Mouse (Mus musculus): ENCODE measurements around the gene Xpo1. TPM values are rescaled to one million over a fixed set of nuclear protein-coding genes. Genes with fewer than 3 reads are reported as not detected.
"Not testable (repeated sequence)": the region's sequence is repeated elsewhere in the genome, so short reads cannot be mapped to it uniquely, and the experiment has no call there.

The Xpo1 gene
- polyA plus RNA-seq, 1 experiment from 2014 or later, result 58.4 TPM

- Histone ChIP-seq H3K79me2 (ENCODE audit: inconsistent target) (peaks cover 93% of the 10 kb centered on the region), H3K27ac (no peak overlapping the region), H3K36me3 (ENCODE audit: inconsistent target) (peaks cover 27% of the 10 kb centered on the region), H3K4me3 (ENCODE audit: inconsistent target) (no peak overlapping the region)
- 53% methylated on average over 3 of the region's 3 CpGs for WGBS (ENCODE audit: missing documents)
These were observed 5.6 kb downstream of the Xpo1 start for GRCm38 (mm10) chr11:23261490-23261889.

- Histone ChIP-seq H3K36me3 (ENCODE audit: inconsistent target) (peaks cover 29% of the 10 kb centered on the region), H3K4me3 (ENCODE audit: inconsistent target) (no peak overlapping the region), H3K79me2 (ENCODE audit: inconsistent target) (peaks cover 100% of the 10 kb centered on the region), H3K27ac (no peak overlapping the region)
These were observed 9.1 kb downstream of the Xpo1 start for GRCm38 (mm10) chr11:23264949-23265348.

- H3K36me3 ChIP-seq (ENCODE audit: inconsistent target), result peaks cover 57% of the 10 kb centered on the region
- H3K79me2 ChIP-seq (ENCODE audit: inconsistent target), result peaks cover 84% of the 10 kb centered on the region
- 88% methylated on average over 4 of the region's 4 CpGs for WGBS (ENCODE audit: missing documents)
- H3K27ac ChIP-seq, result no peak overlapping the region
- no peak overlapping the region for H3K4me3 ChIP-seq (ENCODE audit: inconsistent target)
These were observed 16.2 kb downstream of the Xpo1 start for GRCm38 (mm10) chr11:23271770-23272724.

- peaks cover 78% of the 10 kb centered on the region for H3K36me3 ChIP-seq (ENCODE audit: inconsistent target)
- peaks cover 47% of the 10 kb centered on the region for H3K79me2 ChIP-seq (ENCODE audit: inconsistent target)
- H3K4me3 ChIP-seq (ENCODE audit: inconsistent target), result no peak overlapping the region
- no peak overlapping the region for H3K27ac ChIP-seq
- WGBS (ENCODE audit: missing documents), result 94% methylated on average over 3 of the region's 3 CpGs
These were observed 19.9 kb downstream of the Xpo1 start for GRCm38 (mm10) chr11:23275780-23276179.

GRCm38 (mm10) chr11:23284469-23284868 lies 28.6 kb downstream of the Xpo1 start:
- 87% methylated on average over 4 of the region's 4 CpGs for WGBS (ENCODE audit: missing documents)
- no peak overlapping the region for H3K27ac ChIP-seq
- H3K36me3 ChIP-seq (ENCODE audit: inconsistent target), result peaks cover 90% of the 10 kb centered on the region
- no peaks in the 10 kb centered on the region for H3K79me2 ChIP-seq (ENCODE audit: inconsistent target)
- H3K4me3 ChIP-seq (ENCODE audit: inconsistent target), result no peak overlapping the region

- not testable (repeated sequence) for H3K4me3 ChIP-seq (ENCODE audit: inconsistent target); H3K27ac ChIP-seq; H3K79me2 ChIP-seq (ENCODE audit: inconsistent target)
- peaks cover 84% of the 10 kb centered on the region for H3K36me3 ChIP-seq (ENCODE audit: inconsistent target)
- 82% methylated on average over 4 of the region's 4 CpGs for WGBS (ENCODE audit: missing documents)
These were observed 33.0 kb downstream of the Xpo1 start for GRCm38 (mm10) chr11:23288866-23289265.

GRCm38 (mm10) chr11:23297379-23297778 lies 41.5 kb downstream of the Xpo1 start:
- H3K4me3 ChIP-seq (ENCODE audit: inconsistent target), result no peak overlapping the region
- peaks cover 44% of the 10 kb centered on the region for H3K36me3 ChIP-seq (ENCODE audit: inconsistent target)
- WGBS (ENCODE audit: missing documents), result 94% methylated on average over 2 of the region's 2 CpGs
- H3K79me2 ChIP-seq (ENCODE audit: inconsistent target), result no peaks in the 10 kb centered on the region
- H3K27ac ChIP-seq, result no peak overlapping the region

GRCm38 (mm10) chr11:23298301-23298700 lies 42.5 kb downstream of the Xpo1 start:
- Histone ChIP-seq H3K79me2 (ENCODE audit: inconsistent target) (no peaks in the 10 kb centered on the region), H3K27ac (no peak overlapping the region), H3K4me3 (ENCODE audit: inconsistent target) (no peak overlapping the region), H3K36me3 (ENCODE audit: inconsistent target) (peaks cover 35% of the 10 kb centered on the region)
- WGBS (ENCODE audit: missing documents), result 95% methylated on average over 2 of the region's 2 CpGs

- 83% methylated on average over 1 of the region's 1 CpGs for WGBS (ENCODE audit: missing documents)
- H3K36me3 ChIP-seq (ENCODE audit: inconsistent target), result peaks cover 22% of the 10 kb centered on the region; the same call in 1 of the 2 replicates
These were observed 44.1 kb downstream of the Xpo1 start for GRCm38 (mm10) chr11:23299910-23300309.

GRCm38 (mm10) chr11:23303126-23303525 lies 47.3 kb downstream of the Xpo1 start:
- WGBS (ENCODE audit: missing documents), result 82% methylated on average over 1 of the region's 1 CpGs
- no peaks in the 10 kb centered on the region for H3K36me3 ChIP-seq (ENCODE audit: inconsistent target)
- H3K4me3 ChIP-seq (ENCODE audit: inconsistent target), result no peak overlapping the region
- H3K79me2 ChIP-seq (ENCODE audit: inconsistent target), result peaks cover 11% of the 10 kb centered on the region
- no peak overlapping the region for H3K27ac ChIP-seq

More at GRCm38 (mm10) chr11:23299910-23300309, 44.1 kb downstream of the Xpo1 start:
- no peak overlapping the region for H3K4me3 ChIP-seq (ENCODE audit: inconsistent target)
- no peak overlapping the region for H3K27ac ChIP-seq
- no peaks in the 10 kb centered on the region for H3K79me2 ChIP-seq (ENCODE audit: inconsistent target)

GRCm38 (mm10) chr11:23305101-23305672 lies 49.3 kb downstream of the Xpo1 start:
- Histone ChIP-seq H3K27ac (peak overlapping the region; percentile 76), H3K79me2 (ENCODE audit: inconsistent target) (peaks cover 32% of the 10 kb centered on the region), H3K4me3 (ENCODE audit: inconsistent target) (peak overlapping the region; percentile 65)
- not testable (repeated sequence) for H3K36me3 ChIP-seq (ENCODE audit: inconsistent target)
- WGBS (ENCODE audit: missing documents), result 41% methylated on average over 7 of the region's 10 CpGs

GRCm38 (mm10) chr11:23305673-23306608 lies 50.1 kb downstream of the Xpo1 start:
- peaks cover 39% of the 10 kb centered on the region for H3K79me2 ChIP-seq (ENCODE audit: inconsistent target)
- peak overlapping the region; percentile 65 for H3K4me3 ChIP-seq (ENCODE audit: inconsistent target)
- peak overlapping the region; percentile 76 for H3K27ac ChIP-seq
- no peaks in the 10 kb centered on the region for H3K36me3 ChIP-seq (ENCODE audit: inconsistent target)
- under 1% methylated on average over 86 of the region's 98 CpGs for WGBS (ENCODE audit: missing documents)

GRCm38 (mm10) chr11:23306764-23307565 lies 51.1 kb downstream of the Xpo1 start, which contains the start of gene Usp34:
TSS of gene Usp34 (plus strand) at chr11:23306895.
- Histone ChIP-seq H3K4me3 (ENCODE audit: inconsistent target) (peak within 1 kb of the TSS; percentile 75), H3K79me2 (ENCODE audit: inconsistent target) (peaks cover 50% of the 10 kb centered on the region), H3K27ac (peak within 1 kb of the TSS; percentile 76), H3K36me3 (ENCODE audit: inconsistent target) (no peaks in the 10 kb centered on the region)
- under 1% methylated on average over 54 of the region's 80 CpGs for WGBS (ENCODE audit: missing documents)

- WGBS (ENCODE audit: missing documents), result 4% methylated on average over 5 of the region's 6 CpGs
- no peaks in the 10 kb centered on the region for H3K36me3 ChIP-seq (ENCODE audit: inconsistent target)
- peaks cover 55% of the 10 kb centered on the region for H3K79me2 ChIP-seq (ENCODE audit: inconsistent target)
- H3K4me3 ChIP-seq (ENCODE audit: inconsistent target), result peak overlapping the region; percentile 75
- peak overlapping the region; percentile 31; the same call in 1 of the 2 replicates for H3K27ac ChIP-seq
These were observed 51.7 kb downstream of the Xpo1 start for GRCm38 (mm10) chr11:23307566-23307920.
